Mouse (Mus musculus): ENCODE results near the gene Efcab2.
A peak's percentile ranks its signal among the peaks of the same experiment; 100 is the strongest.

The Efcab2 gene

DNA sequence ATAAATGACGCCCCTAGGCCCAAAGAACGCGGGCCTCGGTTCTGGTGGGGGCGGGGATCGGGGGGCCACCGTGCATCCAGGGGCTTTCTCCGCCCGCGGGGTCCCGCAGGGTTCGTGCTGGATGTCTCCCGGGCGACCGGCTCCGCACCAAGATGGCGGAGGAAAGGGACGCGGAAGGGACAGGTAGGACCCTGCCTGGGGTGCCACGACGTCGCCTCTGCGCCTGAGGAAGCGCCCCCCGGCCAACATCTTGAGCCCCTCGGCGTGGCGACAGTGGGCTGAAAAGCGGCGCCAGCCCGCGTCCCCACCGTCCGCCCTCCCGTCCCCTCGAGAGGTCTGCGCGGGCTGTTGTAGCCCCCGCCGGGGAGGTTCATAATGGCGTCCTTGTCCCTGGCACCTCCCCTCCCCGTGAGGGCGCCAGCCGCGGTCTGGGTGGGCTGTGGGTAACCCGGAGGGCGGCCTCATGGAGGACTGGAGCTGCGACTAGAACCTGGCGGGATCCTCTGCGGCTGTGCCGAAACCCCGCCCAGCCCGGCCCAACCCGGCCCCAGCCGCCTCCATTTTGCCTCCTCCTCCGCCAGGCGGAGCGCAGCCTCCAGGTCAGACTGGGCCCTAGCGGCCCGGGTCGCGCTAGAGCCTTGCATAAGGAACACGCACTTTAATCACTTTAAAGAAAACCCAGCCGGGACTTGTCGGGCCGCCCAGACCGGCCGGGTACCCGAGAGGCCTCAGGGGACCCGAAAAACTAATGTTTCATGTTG is at the start of gene Efcab2:
Gene Efcab2 (plus strand): TSS at position 135 of the 761 bp plus-strand sequence.
- DNase-seq: peak; percentile 93

DNA sequence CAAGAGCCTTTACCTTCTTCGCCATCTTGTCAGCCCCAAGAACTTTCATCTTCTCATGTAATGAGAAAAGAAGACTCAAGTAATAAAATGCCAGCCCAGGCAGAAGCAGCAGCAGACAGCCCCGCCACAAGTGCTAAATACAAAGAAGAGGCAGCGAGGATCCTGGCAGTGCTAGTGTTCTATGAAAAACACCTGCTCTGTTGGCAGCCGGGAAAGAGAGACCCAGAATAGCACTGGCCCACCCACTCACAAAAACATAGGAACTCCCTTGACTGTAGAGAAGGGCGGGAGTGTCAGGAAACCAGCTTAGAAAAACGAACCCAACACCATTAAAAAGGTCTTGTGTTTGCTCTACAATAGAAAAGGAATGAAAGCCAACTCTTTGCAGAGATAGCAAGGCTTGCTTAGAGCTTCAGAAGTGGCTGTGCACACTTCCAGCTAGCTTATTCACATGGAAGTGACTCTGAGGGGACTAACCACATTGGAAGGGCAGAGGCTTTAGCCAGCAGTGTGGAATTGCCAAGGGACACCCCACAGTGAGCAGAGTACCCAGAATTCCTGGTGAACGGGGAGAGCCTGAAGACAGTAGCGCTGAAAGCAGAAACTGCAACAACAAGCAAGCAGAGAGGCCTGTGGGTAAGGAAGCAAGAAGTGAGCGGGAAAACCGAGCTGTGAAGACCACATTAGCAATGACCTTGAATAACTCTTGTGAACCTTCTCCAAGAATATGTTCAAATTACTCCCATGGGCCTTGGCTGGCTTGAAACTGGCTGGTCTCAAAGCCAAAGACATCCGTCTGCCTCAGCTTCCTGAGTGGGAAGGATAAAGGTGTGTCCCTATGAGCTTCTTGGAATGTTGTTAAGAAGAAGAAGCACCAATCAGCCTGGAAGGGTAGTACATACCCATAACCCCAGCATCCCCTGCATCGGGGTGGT is 47.8 kb upstream of the Efcab2 start:
- DNase-seq: no peak

DNA sequence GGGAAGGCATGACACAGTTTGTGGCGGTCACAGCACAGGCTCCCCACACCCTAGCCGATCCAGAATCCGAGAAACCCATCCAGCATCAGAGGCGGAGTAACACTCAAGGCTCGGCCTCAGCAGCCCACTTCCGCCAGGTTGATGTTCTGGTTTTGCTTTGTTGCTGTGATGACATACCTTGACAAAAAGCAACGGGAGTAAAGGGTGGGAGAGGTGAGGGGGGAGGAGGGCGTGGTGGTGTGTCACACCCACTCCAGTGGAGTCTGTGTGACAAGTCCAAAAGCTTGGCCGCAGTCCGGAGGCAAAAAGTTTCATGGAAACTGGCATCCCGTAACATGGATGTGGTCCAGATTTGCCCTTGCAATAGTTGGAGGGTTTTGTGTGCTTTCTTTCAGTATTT is 45.6 kb upstream of the Efcab2 start:
- no peak for DNase-seq

GRCm38 (mm10) chr1:178360702-178361101 is 45.2 kb upstream of the Efcab2 start:
- DNase-seq: peak; percentile 20

DNA sequence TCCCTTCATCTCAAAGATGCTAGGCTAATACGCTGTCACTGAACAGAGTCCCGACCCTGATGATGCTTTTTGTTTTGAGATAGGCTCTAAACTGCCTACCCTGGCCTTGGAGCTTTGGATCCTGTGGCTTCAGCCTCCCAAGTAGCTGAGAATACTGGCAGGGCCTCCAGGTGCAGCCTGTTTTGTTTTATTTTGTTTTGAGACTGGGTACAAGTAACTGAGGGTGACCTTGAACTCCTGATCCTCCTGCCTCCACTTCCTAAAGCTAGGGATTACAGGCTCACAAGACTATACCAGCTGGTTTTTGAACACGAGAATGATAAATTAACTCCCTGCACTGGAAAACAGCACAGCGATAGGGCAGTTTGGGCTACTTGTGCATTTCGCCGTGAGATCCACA is 40.7 kb upstream of the Efcab2 start:
- DNase-seq: no peak

DNA sequence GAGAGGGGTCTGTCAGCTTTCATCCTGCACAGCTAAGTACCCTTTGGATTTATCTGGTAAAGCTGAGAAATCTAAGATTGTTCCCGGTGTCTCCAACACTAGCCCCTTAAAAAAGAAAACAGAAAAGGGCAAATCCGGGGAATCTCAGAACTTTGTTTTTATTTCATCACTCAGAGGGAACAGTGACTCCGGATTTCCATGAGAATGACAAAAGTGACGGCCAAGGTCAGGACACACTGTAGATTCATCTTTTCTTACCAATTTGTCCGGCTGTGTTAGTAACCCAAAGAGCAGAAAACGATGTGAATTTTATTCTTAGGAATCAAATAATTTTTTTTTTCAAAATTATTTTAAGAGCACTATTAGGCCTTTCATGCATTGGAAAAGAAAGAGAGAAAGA is 37.8 kb upstream of the Efcab2 start:
- DNase-seq: no peak

- DNase-seq: peak; percentile 96
These were observed 37.2 kb upstream of the Efcab2 start for GRCm38 (mm10) chr1:178368548-178369271.

- peak; percentile 60 for DNase-seq
These were observed 36.6 kb upstream of the Efcab2 start for GRCm38 (mm10) chr1:178369272-178369651.

- DNase-seq: no peak
These were observed 33.2 kb upstream of the Efcab2 start for GRCm38 (mm10) chr1:178372681-178373080.

DNA sequence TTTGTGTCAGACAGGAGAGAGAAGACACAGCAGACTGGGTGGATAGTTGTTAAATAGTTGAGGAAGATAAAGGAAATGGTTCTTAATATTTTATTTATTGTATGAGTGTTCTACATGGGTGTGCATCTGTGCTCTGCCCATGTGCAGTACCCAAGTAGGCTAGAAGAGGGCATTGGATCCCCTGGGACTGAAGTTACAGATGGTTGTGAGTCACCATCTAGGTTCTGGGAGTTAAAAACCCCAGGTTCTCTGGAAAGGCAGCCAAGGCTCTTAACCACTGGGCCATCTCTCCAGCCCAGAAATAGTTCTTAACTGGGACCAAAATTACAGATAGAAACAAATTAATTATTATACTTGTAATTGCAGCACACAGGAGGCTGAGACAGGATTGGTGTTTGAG is 30.5 kb upstream of the Efcab2 start:
- DNase-seq: no peak

DNA sequence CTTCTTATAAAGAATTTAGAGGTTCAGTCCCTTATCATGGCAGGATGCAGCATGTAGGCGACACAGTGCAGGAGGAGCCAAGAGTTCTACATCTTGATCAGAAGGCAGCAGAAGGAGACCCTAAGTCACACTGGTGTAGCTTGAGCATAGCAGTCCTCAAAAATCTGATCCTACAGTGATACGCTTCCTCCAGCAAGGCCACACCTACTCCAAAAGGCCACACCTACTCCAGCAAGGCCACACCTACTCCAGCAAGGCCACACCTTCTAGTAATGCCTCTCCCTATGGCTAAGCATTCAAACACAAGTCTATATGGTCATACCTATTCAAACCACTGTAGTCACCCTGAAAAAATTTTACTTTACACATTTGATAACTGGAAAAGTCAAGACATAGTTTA is 29.8 kb upstream of the Efcab2 start:
- no peak for DNase-seq

DNA sequence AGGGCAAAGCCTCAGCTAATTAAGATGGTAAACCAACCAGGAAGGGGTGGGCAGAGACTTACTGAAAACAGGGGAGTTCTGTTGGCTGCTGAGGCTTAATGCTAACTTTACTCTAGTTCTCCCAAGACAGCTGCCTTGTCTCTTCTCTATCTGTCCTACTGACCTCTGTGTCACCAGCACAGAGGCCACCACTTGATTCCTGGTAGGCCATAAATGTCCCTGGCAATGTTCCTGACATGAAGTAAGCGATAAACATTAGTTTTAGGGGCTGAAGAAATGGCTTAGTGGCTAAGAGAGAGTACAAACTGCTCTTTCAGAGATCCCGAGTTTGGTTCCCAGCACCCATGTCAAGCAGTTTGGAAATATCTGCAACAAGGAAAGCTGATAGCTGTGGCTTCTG is 29.0 kb upstream of the Efcab2 start:
- DNase-seq: no peak

DNA sequence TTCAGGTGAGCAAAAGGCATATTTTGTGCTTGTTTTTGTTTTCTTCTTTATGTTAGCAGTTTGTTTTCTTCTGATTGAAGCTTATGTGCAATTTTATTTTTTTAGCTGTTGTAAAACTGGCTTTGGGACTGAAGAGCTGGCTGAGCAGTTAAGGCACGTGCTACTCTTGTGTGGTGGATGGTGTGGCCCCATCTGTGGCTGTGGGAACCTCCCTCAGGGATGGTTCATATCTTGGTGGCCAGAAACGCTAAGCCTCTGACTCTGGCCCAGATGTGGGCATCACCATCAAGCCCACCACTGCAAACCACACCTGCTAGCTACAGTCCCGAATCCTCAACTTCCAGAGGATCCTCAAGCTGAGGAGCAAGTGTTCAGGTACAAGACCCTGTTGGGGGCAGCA is 27.8 kb upstream of the Efcab2 start:
- DNase-seq: no peak

DNA sequence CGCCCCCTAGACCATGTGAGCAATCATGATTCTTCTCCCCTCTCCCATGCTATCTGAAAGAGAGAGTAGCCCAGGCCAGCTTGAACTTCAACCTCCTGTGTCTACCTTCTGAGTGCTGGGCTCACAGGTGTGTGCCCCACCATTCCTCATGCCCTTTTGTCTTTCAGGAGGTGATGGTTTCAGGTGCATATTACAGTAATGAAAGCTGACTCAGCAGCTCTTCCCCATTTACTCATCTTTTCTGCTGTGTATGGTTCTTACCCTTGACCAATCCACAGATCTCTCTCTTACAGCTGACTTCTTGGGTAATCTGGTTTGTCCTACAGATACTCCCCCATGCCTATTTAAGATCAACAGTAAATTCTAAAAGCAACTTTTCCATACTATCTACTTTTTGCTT is 26.7 kb upstream of the Efcab2 start:
- DNase-seq: no peak

DNA sequence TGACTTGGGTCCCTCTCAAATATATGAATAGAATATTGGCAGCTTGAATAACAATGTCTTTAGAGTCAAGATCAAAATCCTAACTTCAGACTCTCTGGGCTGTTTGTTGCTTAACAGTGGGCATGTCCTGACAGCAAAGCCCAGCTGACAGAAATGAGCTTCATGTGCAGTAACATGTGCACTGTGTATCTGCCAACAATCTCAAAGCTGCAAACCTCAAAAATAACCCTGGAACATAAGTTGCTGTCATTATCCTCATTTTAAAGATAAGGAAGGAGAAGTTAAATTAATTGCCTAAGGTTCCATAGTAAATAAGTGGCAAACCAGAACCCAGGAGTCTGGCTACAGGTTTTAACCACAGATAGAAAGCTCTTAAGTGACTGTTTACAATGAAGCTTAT is 23.7 kb upstream of the Efcab2 start:
- DNase-seq: no peak

GRCm38 (mm10) chr1:178388802-178389201 is 17.1 kb upstream of the Efcab2 start:
- DNase-seq: no peak

DNA sequence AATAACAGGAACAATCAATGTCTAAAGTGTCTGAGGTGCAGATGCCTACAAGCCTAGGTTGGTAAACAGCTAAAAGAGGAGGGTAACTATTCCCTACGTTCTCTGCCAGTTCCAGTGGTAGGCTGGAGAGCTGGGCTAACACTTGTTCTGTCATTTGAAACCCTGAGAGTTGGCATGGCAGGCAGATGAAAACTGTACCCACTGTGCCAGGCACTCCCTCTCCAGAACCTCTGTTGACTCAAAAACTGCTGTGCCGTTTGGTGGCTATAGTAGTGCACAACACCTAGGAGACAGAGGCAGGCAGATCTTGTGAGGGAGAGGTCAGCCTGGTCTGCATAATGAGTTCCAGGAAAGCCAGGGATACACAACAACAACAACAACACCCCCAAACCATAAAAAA is 16.5 kb upstream of the Efcab2 start:
- DNase-seq: peak; percentile 47

- no peak for DNase-seq
These were observed 12.9 kb upstream of the Efcab2 start for GRCm38 (mm10) chr1:178392970-178393369.

DNA sequence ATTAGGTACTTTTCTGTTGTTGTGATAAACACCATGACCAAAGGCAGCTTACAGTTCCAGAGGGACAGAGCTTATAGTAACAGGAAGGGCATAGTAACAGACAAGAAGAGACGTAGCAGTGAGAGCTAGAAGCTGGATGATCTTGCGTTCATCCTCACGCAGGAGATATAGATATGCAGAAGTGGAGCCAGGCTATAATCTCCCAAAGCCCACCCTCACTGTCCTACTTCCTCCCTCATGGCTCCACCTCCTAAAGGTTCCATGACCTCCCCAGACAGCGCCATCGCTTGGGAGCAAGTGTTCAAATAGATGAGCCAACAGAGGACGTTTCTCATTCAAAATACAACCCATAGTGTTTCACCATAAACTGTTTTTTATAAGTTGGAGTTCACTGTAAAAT is 10.8 kb upstream of the Efcab2 start:
- no peak for DNase-seq

- DNase-seq: peak; percentile 83
These were observed 9.5 kb upstream of the Efcab2 start for GRCm38 (mm10) chr1:178396383-178396782.

DNA sequence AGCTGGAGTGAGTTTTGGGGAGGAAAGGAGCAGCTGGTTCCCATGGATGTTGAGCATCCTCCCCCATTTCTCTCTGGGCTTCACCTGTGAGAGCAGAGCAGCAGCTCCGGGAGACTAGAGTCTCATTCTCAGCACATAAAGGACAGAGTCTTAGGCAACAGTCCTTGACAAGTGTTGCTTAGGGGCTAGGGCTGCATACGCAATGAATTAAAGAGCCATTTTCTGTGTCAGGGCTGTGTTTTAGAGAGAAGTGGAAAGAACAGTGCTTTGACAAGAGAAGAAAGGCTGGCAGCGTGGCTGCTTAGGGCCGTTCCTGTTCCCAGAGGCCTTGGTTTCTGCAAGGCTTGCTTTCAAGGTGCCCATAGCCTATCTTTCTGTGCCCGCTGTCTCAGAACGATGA is 6.0 kb upstream of the Efcab2 start:
- no peak for DNase-seq

- DNase-seq: no peak
These were observed 5.2 kb upstream of the Efcab2 start for GRCm38 (mm10) chr1:178400652-178401051.

DNA sequence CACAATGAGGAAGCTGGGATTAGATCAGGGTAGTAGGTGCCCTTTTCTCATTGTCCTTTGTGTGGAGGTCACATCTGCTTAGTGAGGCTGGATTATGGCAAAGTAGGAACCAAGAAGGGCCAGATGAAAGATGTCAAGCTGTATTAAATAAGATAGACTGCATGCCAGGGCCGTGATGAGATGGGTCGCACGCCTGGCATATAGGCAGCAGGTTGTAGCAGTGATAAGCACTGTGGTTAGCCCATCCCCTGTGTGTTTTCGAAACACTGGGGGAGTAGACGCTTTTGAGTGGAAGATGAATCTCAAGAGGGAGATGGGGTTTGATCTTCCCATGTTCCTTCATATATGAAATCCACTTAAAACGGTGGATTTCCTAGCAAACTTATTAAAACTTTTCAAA is 3.9 kb upstream of the Efcab2 start:
- no peak for DNase-seq
